Mouse (Mus musculus): Measurements from ENCODE around the gene Bub3.
A peak's percentile ranks its signal among the peaks of the same experiment; 100 is the strongest.

The Bub3 gene

DNA sequence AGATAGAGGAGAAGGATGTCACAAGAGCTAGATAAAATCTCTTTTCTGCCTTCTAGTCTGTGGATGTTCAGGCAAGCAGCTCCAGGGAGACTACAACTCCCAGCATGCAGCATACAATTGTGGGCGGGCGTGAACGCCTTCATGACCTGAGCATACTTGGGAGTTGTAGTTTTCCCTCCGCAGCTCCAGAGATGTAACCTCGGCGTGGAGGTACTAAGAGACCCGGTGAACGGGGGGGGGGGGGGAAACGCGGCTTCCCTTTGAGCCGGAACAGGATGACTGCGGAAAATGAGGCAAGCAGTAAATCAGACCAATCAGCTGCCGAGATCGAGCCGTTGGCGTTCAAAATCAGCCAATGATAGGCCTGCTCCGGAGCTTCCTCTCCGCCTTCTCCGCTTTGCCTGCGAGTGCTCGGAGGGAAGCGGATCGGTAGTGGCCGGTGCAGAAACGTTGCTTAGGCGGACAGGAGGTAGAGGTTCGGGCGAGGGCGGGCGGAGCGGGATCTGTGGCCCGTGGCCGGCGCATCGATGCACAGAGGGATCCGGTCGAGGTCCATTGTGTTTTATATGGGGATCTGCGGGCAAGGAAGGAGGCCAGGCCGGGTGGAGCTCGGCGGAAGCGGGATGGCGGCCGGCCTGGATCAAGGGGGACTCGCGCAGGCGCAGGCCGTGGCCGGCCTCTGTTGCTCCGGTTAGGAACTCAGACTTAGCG, at the start of gene Bub3:
TSS of gene Bub3 (plus strand) at position 237 of the 711 bp plus-strand sequence.
- peak; percentile 90 for DNase-seq (ENCODE audit: low spot score)

- peak; percentile 58 for DNase-seq (ENCODE audit: low spot score)
These were observed 20.0 kb upstream of the Bub3 start for GRCm38 (mm10) chr7:131539979-131540378.

DNA sequence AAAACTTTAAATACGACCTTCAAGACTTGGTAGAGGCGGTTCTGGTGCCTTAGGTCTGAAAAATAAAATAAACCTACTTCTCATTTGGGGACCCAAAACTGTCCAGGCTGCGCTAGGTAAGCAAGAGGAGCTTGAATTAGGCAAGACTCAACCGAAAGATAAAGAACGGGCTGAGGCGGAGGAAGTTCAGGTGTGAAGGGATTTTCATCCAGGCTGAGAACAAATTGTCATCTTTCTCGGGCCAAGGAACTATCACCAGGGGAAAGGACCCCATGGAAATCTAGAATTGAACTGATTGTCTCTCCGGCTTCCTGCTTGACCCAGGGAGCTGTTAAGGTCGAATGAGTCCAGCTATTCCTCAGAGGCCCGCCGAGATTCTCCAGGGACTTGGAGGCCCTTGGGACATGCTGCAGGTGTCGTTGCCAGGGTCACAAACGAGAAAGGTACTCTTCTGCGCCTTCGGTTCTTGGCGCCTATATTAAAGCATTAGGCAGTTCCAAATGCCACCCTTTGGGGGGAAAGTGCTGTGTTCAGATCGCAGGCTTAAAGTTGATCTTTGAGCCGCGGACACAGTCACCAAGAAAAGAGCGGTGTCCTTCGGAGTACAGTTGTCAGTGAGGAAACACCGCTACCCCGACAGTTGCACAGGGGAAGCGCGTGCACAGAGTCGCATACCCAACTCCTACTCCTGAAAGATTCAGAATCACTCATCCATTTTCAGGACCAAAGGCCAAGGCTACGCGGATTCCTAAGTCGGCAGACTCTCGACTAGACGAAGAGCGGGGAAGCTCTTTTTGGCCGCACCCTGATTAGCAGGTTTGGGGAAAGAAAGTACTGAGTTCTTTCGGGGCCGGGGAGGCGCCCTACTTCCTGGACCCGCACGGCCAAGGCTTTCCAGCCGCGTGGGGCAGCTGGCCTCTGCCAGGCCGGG, 18.6 kb upstream of the Bub3 start:
- no peak for DNase-seq (ENCODE audit: low spot score)

- DNase-seq (ENCODE audit: low spot score) = no peak
These were observed 17.7 kb upstream of the Bub3 start, which contains the start of gene Hmx3 for GRCm38 (mm10) chr7:131542115-131542871. Gene Hmx3 (plus strand): TSS chr7:131542867.

DNA sequence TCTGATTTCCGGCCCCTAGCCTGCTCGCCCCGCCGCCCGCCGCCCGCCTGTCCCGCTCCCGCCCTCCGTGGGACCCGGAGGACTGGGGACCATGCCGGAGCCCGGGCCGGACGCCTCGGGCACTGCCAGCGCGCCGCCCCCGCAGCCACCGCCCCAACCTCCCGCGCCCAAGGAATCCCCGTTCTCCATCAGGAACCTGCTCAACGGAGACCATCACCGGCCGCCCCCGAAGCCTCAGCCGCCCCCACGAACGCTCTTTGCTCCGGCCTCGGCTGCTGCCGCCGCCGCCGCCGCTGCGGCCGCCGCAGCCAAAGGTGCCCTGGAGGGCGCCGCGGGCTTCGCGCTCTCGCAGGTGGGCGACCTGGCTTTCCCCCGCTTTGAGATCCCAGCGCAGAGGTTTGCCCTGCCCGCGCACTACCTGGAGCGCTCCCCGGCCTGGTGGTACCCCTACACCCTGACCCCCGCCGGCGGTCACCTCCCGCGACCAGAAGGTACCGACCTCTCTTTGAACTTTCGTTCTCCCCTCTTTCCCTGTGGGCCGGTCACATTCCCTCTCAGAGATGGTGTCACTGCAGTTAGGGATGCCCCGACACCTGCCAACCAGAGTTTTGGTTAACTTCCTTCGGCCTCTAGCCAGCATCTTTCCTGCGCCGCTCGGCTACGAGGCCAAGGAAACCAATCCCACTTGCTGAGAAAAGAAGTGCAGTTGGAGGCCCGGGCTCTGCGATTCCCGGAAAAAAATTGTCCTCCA, 17.0 kb upstream of the Bub3 start:
- DNase-seq (ENCODE audit: low spot score) = no peak

GRCm38 (mm10) chr7:131543623-131544481, 16.2 kb upstream of the Bub3 start:
- DNase-seq (ENCODE audit: low spot score) = no peak

DNA sequence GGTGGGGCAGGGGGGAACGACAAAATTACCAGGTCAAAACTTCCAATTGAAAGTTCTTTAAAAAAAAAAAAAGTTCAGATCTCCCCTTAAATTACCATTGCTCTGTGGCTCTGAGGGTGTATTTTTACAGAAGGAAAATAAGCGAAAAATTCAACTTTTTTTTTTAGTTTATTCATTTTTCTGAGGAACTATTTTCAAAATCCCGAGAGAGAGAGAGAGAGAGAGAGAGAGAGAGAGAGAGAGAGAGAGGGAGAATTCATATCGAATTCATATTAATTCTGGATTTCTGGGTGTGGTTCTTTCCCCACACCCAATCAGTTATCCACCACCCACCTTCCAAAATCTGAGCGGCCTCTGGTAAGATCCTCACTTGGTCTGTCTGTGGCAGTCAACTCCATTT, 15.2 kb upstream of the Bub3 start:
- DNase-seq (ENCODE audit: low spot score) = no peak

DNA sequence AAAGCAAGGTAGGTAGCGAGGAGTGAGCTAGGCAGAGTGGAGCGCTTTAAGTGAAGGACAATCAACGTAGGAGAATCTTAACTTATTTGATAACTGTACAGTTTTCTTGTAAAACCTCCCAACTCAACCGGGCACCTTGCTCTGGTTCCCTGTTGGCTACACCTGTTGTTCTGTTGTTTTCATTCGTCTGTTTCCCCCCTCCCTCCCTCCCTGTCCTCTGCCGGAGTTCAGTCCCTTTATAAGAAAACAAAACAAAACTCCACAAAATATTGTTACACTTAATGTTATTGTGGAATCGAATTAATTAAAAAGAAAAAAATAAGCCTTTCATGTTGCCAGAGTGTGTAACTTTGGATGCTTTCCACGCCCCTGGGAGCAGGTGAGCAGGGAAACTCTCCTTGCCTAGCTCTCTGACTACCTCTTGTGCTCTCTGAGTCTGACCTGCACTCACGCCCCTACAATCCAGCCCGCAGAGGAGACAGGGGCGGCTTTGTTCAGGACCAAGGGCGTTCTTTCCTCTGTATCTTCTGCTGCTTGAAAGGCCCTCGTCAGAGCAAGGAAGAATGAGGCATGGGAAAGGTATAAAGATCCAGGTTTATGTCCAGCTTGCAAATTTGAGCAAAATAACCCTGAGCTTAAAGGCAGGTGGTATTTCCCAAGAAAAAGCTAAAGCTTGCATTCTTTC, 14.2 kb upstream of the Bub3 start:
- DNase-seq (ENCODE audit: low spot score) = no peak

GRCm38 (mm10) chr7:131546423-131546822, 13.6 kb upstream of the Bub3 start:
- DNase-seq (ENCODE audit: low spot score) = no peak

GRCm38 (mm10) chr7:131547481-131547880, 12.5 kb upstream of the Bub3 start:
- no peak for DNase-seq (ENCODE audit: low spot score)

- DNase-seq (ENCODE audit: low spot score) = no peak
These were observed 11.5 kb upstream of the Bub3 start, which contains the start of gene Hmx2 for GRCm38 (mm10) chr7:131548473-131548872. Gene Hmx2 (plus strand): TSS chr7:131548773.

DNA sequence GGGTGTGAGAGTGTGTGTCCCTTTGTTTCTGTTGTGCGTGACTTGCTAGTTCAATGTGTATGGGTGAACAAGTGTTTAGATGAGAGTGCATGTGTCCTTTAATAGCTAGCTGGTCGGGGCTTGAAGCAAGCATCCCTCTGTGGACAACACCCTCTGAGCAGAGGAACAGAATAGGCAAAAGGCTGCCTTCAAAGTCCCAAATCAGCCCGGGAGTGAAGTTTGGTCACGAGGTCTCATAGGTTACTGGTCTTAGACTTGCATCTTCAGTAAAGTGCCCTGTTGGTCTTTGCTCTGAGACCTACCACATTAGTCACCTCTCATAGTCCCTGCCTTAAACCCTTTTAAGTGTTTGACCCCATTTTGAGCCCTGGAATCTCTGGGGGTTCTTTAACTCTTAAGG, 8.6 kb upstream of the Bub3 start:
- no peak for DNase-seq (ENCODE audit: low spot score)

- no peak for DNase-seq (ENCODE audit: low spot score)
These were observed 7.9 kb upstream of the Bub3 start for GRCm38 (mm10) chr7:131551931-131552741.

- no peak for DNase-seq (ENCODE audit: low spot score)
These were observed 7.2 kb upstream of the Bub3 start for GRCm38 (mm10) chr7:131552781-131553180.

DNA sequence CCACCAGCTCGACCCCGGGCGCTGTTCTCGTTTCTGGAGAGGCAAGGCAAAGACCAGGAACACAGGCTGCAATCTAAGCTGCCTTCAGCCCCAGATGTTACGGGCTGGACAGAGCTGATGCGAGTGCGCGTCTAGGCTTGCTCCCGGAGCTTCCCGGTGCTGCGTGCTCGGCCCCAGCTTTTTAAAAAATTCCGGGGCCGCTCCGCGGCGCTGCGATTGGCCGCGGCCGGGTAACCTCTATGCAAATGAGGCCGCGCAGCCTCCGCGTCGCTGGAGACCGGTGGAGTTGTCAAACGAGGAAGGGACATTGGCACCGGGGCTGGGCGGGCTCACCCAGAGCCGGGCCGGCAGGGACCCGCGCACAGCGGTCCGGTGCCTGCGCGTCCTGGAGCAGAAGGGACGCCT, 6.2 kb upstream of the Bub3 start:
- DNase-seq (ENCODE audit: low spot score) = no peak

DNA sequence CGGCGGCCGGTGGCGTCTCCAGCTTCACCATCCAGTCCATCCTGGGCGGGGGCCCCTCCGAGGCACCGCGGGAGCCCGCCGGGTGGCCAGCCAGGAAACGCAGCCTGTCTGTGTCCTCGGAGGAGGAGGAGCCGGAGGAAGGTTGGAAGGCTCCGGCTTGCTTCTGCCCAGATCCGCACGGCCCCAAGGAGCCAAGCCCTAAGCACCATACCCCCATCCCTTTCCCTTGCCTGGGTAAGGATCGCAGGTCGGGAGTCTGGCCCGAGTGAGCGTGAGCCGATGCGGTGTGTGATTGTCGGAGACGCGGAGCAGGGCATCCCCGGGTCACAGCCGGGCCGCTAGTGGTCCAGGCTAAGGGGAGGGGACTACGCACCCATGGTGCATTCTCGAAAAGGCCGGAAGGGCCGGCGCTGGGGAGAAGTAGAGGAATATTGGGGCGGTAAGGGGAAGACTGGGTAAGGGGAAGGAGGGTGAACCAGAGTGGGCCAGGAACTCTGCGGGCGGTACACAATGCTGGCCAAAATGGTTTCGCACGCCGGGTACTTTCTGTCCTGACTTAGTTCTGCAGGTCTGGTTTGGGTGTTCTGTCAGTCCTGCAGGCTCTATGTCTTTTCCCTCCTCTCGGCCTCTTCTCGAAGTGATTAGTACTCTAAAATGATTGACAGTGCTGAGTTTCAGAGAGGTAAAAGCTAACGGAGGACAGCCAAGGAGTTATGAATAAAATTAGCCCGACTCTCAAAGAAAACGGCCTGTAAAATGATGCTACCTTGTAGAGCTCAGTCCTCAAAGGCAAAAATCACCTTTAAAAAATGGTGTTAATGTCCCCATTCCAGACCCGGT, 5.5 kb upstream of the Bub3 start:
- no peak for DNase-seq (ENCODE audit: low spot score)

GRCm38 (mm10) chr7:131555301-131556081, 4.5 kb upstream of the Bub3 start:
- no peak for DNase-seq (ENCODE audit: low spot score)

All from c-Kit-positive CD71-positive TER-119-positive erythroid progenitor cells, embryonic 14.5 days (primary cell).